Mouse (Mus musculus): ENCODE data around the gene Dhx32.
"Not testable (repeated sequence)": the region's sequence is repeated elsewhere in the genome, so short reads cannot be mapped to it uniquely, and the experiment has no call there.

Dhx32 gene

GRCm38 (mm10) chr7:133729351-133729750 lies 53.2 kb downstream of the Dhx32 start:
- no peak for DNase-seq (ENCODE audit: low spot score in 2 of 2)

- no peak for DNase-seq (ENCODE audit: low spot score in 2 of 2)
Measured at GRCm38 (mm10) chr7:133727027-133727426, 55.5 kb downstream of the Dhx32 start.

- no peak for DNase-seq (ENCODE audit: low spot score in 2 of 2)
Measured at GRCm38 (mm10) chr7:133725571-133725970, 57.0 kb downstream of the Dhx32 start.

GRCm38 (mm10) chr7:133724844-133725243 lies 57.7 kb downstream of the Dhx32 start:
- DNase-seq (ENCODE audit: low spot score in 2 of 2), result no peak

GRCm38 (mm10) chr7:133720616-133721015 lies 61.9 kb downstream of the Dhx32 start:
- DNase-seq (ENCODE audit: low spot score in 2 of 2), result no peak

- no peak for DNase-seq (ENCODE audit: low spot score in 2 of 2)
Measured at GRCm38 (mm10) chr7:133718580-133718979, 63.9 kb downstream of the Dhx32 start.

- DNase-seq (ENCODE audit: low spot score in 2 of 2), result no peak
Measured at GRCm38 (mm10) chr7:133715387-133715786, 67.1 kb downstream of the Dhx32 start.

- no peak for DNase-seq (ENCODE audit: low spot score in 2 of 2)
Measured at GRCm38 (mm10) chr7:133707301-133707700, 75.2 kb downstream of the Dhx32 start.

GRCm38 (mm10) chr7:133703906-133704305 lies 78.6 kb downstream of the Dhx32 start:
- no peak for DNase-seq (ENCODE audit: low spot score in 2 of 2)

- DNase-seq (ENCODE audit: low spot score in 2 of 2), result peak; percentile 48 to 62
Measured at GRCm38 (mm10) chr7:133702333-133702732, 80.2 kb downstream of the Dhx32 start.

GRCm38 (mm10) chr7:133701366-133701765 lies 81.2 kb downstream of the Dhx32 start:
- DNase-seq (ENCODE audit: low spot score in 2 of 2), result no peak

GRCm38 (mm10) chr7:133699885-133700284 lies 82.6 kb downstream of the Dhx32 start:
- DNase-seq (ENCODE audit: low spot score in 2 of 2), result no peak

GRCm38 (mm10) chr7:133698021-133698709 lies 84.4 kb downstream of the Dhx32 start:
- no peak for DNase-seq (ENCODE audit: low spot score in 2 of 2)

GRCm38 (mm10) chr7:133685644-133686043 lies 96.9 kb downstream of the Dhx32 start:
- not testable (repeated sequence) for DNase-seq (ENCODE audit: low spot score in 2 of 2)

GRCm38 (mm10) chr7:133684701-133685100 lies 97.8 kb downstream of the Dhx32 start:
- no peak for DNase-seq (ENCODE audit: low spot score in 2 of 2)

- no peak for DNase-seq (ENCODE audit: low spot score in 2 of 2)
Measured at GRCm38 (mm10) chr7:133684110-133684509, 98.4 kb downstream of the Dhx32 start.

- DNase-seq (ENCODE audit: low spot score in 2 of 2), result no peak
Measured at GRCm38 (mm10) chr7:133683626-133684025, 98.9 kb downstream of the Dhx32 start.

- DNase-seq (ENCODE audit: low spot score in 2 of 2), result no peak
Measured at GRCm38 (mm10) chr7:133679961-133680360, 102.6 kb downstream of the Dhx32 start, which contains the start of gene Mmp21. Gene Mmp21 (minus strand): TSS chr7:133680061.

GRCm38 (mm10) chr7:133679439-133679838 lies 103.1 kb downstream of the Dhx32 start:
- no peak for DNase-seq (ENCODE audit: low spot score in 2 of 2)

GRCm38 (mm10) chr7:133678716-133679115 lies 103.8 kb downstream of the Dhx32 start:
- DNase-seq (ENCODE audit: low spot score in 2 of 2), result no peak

GRCm38 (mm10) chr7:133676002-133676401 lies 106.5 kb downstream of the Dhx32 start:
- DNase-seq (ENCODE audit: low spot score in 2 of 2), result no peak
